Mouse (Mus musculus) gastrocnemius, postnatal 36 days (tissue): ENCODE data around the gene Spata46. TPM values are rescaled to one million over a fixed set of nuclear protein-coding genes. Genes with fewer than 3 reads are reported as not detected.

Experiments
- DNase-seq, 2 experiments: peaks; one replicate each; pipeline ENCODE4 v3.0.0; 2022
- intact Hi-C: fragments of 180-260 bp; cut with DNase I; formaldehyde crosslinking; loops from one replicate; pipeline ENCODE4 v1.15.1; 2025
- total RNA-seq, 2 experiments: library from RNA; stranded (reverse); gene quantifications; 2 replicates each; pipeline ENCODE4 v1.2.3; 2021

Gene Spata46
- total RNA-seq, 2 experiments from 2014 or later: not detected

DNA sequence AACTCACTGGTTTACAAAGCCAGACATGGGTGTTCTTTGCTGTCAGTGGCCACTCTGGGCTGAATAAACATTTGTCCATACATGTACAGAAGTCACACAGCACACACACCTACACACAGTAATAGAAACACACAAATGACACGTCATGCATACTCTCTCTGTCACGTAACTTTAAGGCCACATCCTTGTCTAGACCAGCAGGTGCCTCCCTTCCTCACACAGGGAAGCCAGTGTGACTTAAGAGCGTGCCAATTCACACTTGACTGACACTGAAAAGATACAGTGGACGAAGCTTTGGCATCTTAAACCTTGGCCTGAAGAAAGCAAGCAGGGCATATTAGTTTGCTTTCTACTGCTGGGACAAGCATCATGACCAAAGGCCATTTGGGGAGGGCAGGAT lies 24.2 kb downstream of the Spata46 start:
- intact Hi-C loops: no loop called here
- no peak for DNase-seq

DNA sequence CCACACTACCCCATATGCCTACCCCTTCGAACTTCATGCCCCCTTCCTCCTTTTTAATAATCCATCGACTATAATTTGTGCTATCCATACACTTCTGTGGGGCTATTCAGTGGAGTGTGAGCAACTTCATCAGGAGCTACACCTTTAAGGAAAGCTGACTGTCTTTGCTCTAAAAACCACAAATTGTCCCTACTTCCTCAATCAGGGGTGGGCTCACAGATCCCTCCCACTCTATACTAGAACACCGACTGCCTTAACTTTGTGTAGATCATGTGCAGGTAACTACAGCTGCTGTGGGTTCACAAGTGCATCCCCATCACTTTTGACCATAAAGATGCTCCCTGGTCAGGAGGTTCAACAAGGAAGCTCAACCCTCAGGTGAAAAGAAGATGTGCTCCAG lies 31.3 kb downstream of the Spata46 start:
- intact Hi-C loops: no loop called here
- no peak for DNase-seq

DNA sequence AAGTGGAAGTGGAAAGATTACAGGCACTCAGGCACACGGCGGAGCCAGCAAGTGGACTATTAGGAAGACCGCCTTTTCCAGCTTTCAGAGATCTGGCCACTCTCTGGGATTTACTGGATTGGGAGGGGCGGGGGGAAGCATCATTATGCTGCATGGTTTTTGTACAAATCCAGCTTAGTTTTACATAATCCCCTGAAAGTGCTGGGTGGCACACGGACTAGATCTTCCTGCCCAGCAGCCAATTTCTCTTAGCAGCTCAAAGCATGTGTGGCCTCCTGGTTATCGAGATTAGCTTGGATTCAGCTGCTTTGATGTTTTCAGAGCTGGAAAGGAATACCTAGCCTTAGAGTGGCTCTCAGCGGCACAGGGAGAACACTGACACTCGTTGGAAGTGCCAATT lies 34.5 kb downstream of the Spata46 start:
- intact Hi-C loops: no loop called here
- DNase-seq: no peak

DNA sequence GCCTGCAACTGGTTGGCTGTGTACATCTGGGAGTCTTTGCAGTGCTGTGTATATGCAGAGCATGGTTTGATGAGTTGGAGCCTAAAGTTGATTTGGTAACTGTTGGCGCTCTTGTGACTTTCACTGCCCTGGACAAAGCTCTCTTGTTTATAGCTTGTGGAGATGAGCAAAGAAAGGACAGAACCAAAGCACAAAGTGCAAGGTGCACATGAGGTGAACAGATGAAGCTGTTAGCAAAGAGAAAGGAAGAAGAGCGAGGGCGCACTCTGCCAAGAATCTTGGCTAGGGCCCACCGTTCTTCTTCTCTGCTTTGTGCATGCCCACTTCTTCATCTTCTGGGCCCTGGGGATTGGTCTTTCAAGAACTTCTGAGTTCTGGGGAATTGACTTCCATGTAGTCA lies 35.3 kb downstream of the Spata46 start:
- DNase-seq: no peak
- intact Hi-C loops: no loop called here

DNA sequence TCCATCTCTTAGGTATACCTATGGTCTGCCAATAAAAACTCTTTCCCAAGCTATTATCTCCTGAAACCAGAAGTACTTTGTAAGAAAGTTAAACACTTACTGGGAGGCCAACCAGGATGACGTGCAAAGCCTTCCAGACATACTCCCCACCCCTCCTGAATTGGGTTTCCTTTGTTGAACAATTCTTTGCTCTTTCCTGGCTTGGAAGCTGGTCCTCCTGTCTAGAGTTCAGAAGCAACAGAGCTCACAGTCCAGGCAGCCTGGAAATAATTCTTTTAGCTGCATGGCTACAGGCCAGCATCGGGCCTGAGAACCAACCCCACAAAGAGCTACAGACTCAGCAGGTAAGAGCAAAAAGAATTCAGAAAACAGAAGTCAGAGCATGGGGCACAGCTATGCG lies 37.7 kb downstream of the Spata46 start:
- intact Hi-C loops: no loop called here
- DNase-seq: no peak

DNA sequence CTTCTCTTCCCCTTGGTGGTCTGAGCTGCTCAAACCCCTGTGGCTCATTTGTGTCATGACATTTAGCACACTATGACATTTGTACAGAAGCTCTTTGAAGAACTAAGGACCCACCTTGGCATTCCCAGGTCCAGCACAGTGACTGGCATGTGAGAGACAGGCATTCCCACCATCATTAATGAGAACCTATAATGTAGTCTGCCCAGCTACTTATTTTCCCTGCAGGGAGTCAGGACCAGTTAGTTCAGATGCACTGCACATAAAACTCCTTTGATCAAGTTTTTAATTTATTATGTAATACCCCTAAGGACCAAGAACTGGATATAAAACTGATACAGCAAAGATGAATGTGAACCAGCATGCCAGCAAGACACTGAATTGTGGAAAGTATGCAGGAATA lies 42.5 kb downstream of the Spata46 start:
- intact Hi-C loops: no loop called here
- no peak for DNase-seq

DNA sequence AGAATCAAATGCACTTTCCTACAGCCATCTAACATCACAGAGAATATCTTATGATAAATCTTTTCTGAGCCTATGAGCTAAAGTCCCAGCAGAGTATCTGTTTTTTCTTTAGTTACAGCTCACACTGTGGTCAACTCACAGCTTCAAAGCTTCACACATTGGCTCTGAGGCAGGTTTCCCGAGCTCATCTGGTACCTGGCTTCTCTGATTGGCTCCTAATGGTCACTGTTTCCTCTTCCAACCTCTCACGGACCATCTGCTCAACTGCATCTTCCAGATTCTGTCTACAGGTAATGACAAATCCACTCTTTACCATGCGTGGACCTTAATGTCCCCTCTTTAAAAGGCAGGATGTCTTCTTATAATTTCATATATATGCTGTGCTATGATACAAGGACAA lies 44.7 kb downstream of the Spata46 start:
- no peak for DNase-seq
- intact Hi-C loops: no loop called here

DNA sequence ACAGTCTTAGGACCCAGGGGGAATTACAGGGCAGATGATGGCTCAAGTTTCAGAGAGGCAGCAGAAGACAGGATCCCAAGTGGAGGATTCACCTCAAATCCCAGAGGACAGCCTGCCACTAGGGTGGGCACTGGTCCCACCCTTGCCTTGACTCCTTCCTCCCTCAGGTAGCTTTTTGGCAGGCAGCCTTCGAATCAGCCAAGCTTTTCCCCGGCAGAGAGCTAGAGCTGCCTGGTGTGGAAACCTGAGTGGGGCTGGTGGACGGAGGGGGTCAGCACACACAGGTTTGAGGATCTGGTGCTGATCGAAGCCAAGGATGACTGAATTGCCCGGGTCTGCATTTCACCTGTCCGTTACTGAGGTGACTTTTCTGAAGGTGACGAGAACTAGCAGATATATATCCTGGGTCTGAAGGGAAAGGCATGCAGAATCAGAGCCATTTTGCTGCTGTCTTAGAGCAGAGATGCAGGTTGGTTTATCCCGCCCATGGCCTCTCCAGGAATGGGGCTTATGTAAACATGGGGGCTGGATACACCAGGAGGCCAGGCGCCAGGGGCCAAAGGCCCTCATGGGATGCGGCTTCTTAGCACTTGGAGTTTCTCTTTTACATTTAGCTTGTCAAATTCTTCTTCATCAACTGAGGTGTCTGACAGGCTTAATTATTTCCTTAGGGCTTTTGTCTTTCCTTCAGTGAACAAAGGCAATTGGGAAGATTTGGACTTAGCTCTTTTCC lies 51.7 kb downstream of the Spata46 start:
- intact Hi-C loops: no loop called here
- no peak for DNase-seq

Other genes starting within 250 kb of the Spata46 start
- gene Ddr2, start 198.0 kb upstream of the Spata46 start, total RNA-seq: 10 to 100 TPM; 17.8 to 18.2 TPM
- 10 to 100 TPM; 44.6 to 52.2 TPM for gene Uap1, start 133.8 kb upstream of the Spata46 start, total RNA-seq
- gene Uhmk1, start 93.4 kb upstream of the Spata46 start, total RNA-seq: 10 to 100 TPM; 10.2 TPM
- not detected for gene Sh2d1b2, start 76.1 kb upstream of the Spata46 start, total RNA-seq
- not detected for gene Sh2d1b1, start 31.5 kb upstream of the Spata46 start, total RNA-seq
- under 1 TPM; 0.15 to 0.36 TPM for gene Gm7694, start 2.5 kb upstream of the Spata46 start, total RNA-seq